In genomic region chr2:142334441-142335102, GRCm38 (mm10) we compare ENCODE assay signal across 8 mouse cellular contexts.
DNase-seq lines count a peak whose midpoint lies in the region; ATAC-seq and TF ChIP-seq lines count a peak whose summit lies in the region.

No protein-coding gene starts in this region.

- H3K4me3 ChIP-seq in forebrain, embryonic 15.5 days = no peak overlapping the region
- H3K4me3 ChIP-seq in gastrocnemius, adult 2 months = no peak overlapping the region

- peak; percentile 92 for ATAC-seq in forebrain, embryonic 15.5 days (replicated peaks)

- peaks cover 29% of the 10 kb centered on the region for H3K4me1 ChIP-seq in forebrain, embryonic 15.5 days

- H3K9me3 ChIP-seq in forebrain, embryonic 15.5 days = no peaks in the 10 kb centered on the region

- H3K36me3 ChIP-seq in forebrain, embryonic 15.5 days = no peaks in the 10 kb centered on the region

- H3K27ac ChIP-seq in forebrain, embryonic 15.5 days (replicated peaks) = peak overlapping the region; percentile 93
- H3K27ac ChIP-seq in gastrocnemius, adult 2 months = no peak overlapping the region

- no peak for TF ChIP-seq CTCF in gastrocnemius, adult 2 months (IDR thresholded peaks at IDR 0.05)

- no peak overlapping the region for H3K9ac ChIP-seq in forebrain, embryonic 15.5 days (replicated peaks)

- H3K27me3 ChIP-seq in forebrain, embryonic 15.5 days = no peaks in the 10 kb centered on the region

- under 1% methylated on average over 7 of the region's 7 CpGs for WGBS in forebrain, embryonic 15.5 days

- H3K4me2 ChIP-seq in forebrain, embryonic 15.5 days (replicated peaks) = peak overlapping the region; percentile 29

- DNase-seq in left cerebral cortex, adult 18-20 months (ENCODE audit: low spot score in 2 of 2) = peak; percentile 28 to 48
- DNase-seq in left cerebral cortex, adult 11 months (ENCODE audit: low spot score) = no peak
- peak; percentile 62 for DNase-seq in left cerebral cortex, postnatal 4 days
- peak; percentile 64 to 81 for DNase-seq in right cerebral cortex, postnatal 10 days (ENCODE audit: low spot score in 2 of 2)
- DNase-seq in gastrocnemius, postnatal 4 days (ENCODE audit: low spot score in 2 of 2) = no peak
- DNase-seq in gastrocnemius, adult 2 months = no peak
- DNase-seq in spleen, adult 12 weeks (ENCODE audit: low spot score) = no peak

- intact Hi-C loops in left cerebral cortex, postnatal 4 days (cut with DNase I) = no loop called here
- intact Hi-C loops in gastrocnemius, adult 2 months (cut with DNase I) = no loop called here

Comparison
In these comparisons a context has a peak if more than half of its experiments do, and no peak if none do; other contexts are left out.
1. DNase-seq: peak in left cerebral cortex, adult 18-20 months (2 of 2), left cerebral cortex, postnatal 4 days (single experiment) and right cerebral cortex, postnatal 10 days (2 of 2); none in left cerebral cortex, adult 11 months (single experiment), gastrocnemius, postnatal 4 days (0 of 2), gastrocnemius, adult 2 months (single experiment) and spleen, adult 12 weeks (single experiment).